Mouse (Mus musculus): ENCODE results near the gene Cers5. TPM values are rescaled to one million over a fixed set of nuclear protein-coding genes. Genes with fewer than 3 reads are reported as not detected.
A peak's percentile ranks its signal among the peaks of the same experiment; 100 is the strongest.

The Cers5 gene
- polyA plus RNA-seq, 1 experiment from 2014 or later = 60.8 TPM

GRCm38 (mm10) chr15:99725341-99726155, 47.1 kb downstream of the Cers5 start, which contains the start of gene Cox14:
Gene Cox14 (plus strand): TSS chr15:99725618.
- WGBS = under 1% methylated on average over 55 of the region's 68 CpGs
- H3K9me3 ChIP-seq (ENCODE audit: control insufficient read depth, low read length) = peaks cover 4% of the 10 kb centered on the region
- H3K4me2 ChIP-seq (ENCODE audit: low read length) = peak within 1 kb of the TSS; percentile 83
- H3K4me3 ChIP-seq (ENCODE audit: control insufficient read depth in 1 of 2, insufficient read depth in 1 of 2, low read depth in 1 of 2, low read length in 2 of 2) = peak within 1 kb of the TSS; percentile 60 to 92
- H3K27ac ChIP-seq (replicated peaks in 1 of 2; ENCODE audit: control insufficient read depth in 1 of 2, insufficient read depth in 1 of 2, low read depth in 2 of 2, low read length in 2 of 2) = peak within 1 kb of the TSS; percentile 95 to 98
- H3K9ac ChIP-seq (ENCODE audit: low read length) = peak within 1 kb of the TSS; percentile 98
- H3K36me3 ChIP-seq (ENCODE audit: control insufficient read depth, insufficient read depth, low read length) = peaks cover 32% of the 10 kb centered on the region
- H3K27me3 ChIP-seq (ENCODE audit: control insufficient read depth, insufficient read depth, low read length) = no peaks in the 10 kb centered on the region
- peaks cover 19 to 37% of the 10 kb centered on the region in 2 experiments for H3K4me1 ChIP-seq (ENCODE audit: control insufficient read depth in 2 of 2, insufficient read depth in 2 of 2, low read length in 2 of 2)
- ATAC-seq (ENCODE audit: insufficient number of reproducible peaks, insufficient read depth, low FRiP score, low read depth) = peak; percentile 89

DNA sequence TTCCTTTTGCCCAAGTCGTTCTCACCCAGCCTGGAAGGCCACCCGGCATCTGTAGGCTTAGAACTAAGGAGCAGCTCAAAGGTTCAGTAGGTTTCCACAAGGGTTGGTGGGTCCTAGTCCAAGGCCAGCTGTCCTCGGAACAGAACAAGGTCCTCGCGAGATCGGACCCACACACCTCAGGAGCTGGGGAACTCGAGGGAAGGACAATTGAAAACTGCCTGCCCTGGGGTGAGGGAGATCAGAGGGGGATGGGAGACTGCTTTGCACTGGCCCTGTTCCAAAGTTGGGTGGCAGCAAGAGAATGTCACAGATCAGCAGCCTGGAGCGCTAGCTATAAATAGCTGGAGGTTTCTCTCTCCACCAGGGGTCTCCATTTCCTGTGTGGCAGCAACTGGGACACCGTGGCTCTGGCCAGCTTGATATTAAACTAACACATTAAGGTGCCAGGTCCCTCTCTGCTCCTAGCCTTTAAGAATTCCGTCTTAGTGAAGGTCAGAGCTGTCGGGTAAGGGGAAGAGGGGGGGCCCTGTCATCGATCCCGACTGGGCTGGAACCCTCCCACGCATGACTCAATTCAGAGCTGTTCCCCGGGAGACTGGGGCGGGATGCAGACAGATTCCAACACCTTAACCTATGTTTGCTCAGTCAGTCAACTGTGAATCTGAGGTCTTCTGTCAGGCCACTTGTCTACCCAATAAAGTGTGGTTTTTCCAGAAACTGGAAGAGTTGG, 48.2 kb downstream of the Cers5 start:
- no peaks in the 10 kb centered on the region for H3K27me3 ChIP-seq (ENCODE audit: control insufficient read depth, insufficient read depth, low read length)
- peak overlapping the region; percentile 64 for H3K9ac ChIP-seq (ENCODE audit: low read length)
- peaks cover 4% of the 10 kb centered on the region for H3K9me3 ChIP-seq (ENCODE audit: control insufficient read depth, low read length)
- peak overlapping the region; percentile 49 to 92 for H3K4me3 ChIP-seq (ENCODE audit: control insufficient read depth in 1 of 2, insufficient read depth in 1 of 2, low read depth in 1 of 2, low read length in 2 of 2)
- H3K4me2 ChIP-seq (ENCODE audit: low read length) = peak overlapping the region; percentile 81
- peak; percentile 39 for ATAC-seq (ENCODE audit: insufficient number of reproducible peaks, insufficient read depth, low FRiP score, low read depth)
- H3K4me1 ChIP-seq (ENCODE audit: control insufficient read depth in 2 of 2, insufficient read depth in 2 of 2, low read length in 2 of 2) = peaks cover 19 to 37% of the 10 kb centered on the region in 2 experiments
- H3K27ac ChIP-seq (replicated peaks in 1 of 2; ENCODE audit: control insufficient read depth in 1 of 2, insufficient read depth in 1 of 2, low read depth in 2 of 2, low read length in 2 of 2) = peak overlapping the region; percentile 95 to 98
- whole genome bisulfite sequencing = 2% methylated on average over 16 of the region's 16 CpGs
- H3K36me3 ChIP-seq (ENCODE audit: control insufficient read depth, insufficient read depth, low read length) = peaks cover 36% of the 10 kb centered on the region

DNA sequence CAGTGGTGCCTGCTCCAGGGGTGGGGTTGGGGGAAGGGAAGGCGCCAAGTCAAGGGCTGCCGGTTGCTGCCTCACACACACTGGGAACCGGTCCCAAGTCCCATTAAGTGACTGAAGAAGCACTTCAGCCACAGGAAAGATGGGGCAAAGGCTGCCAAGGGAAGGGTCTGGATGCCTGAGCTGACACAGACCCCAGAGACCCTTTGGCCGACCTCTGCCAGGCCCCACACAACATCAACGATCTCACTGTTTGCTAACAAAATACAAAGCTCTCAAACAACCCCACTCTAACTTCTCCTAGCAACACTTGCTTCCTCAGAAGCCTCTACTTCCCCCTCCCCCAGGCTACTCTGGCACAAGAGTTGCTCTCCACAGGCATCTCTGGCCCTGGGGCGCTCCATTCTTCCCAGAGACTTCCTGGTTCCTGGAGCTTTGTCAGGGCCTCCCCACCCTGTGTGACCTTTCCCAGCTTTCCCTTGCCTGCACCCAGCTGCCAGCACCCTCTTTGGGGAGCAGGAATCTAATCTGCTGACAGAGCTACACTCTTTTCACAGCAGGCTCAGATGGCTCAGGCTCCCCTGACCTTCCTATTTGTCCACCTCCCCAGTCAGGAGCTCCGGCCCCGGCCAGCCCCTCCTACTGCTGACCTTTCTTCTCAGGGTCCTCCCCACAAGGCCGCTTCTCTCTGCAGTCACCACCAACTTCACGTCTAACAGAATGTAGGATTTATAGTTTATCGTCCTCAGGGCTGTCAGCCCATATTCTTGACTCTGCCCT, 49.0 kb downstream of the Cers5 start:
- Histone ChIP-seq H3K4me3 (ENCODE audit: control insufficient read depth in 1 of 2, insufficient read depth in 1 of 2, low read depth in 1 of 2, low read length in 2 of 2) (peak overlapping the region; percentile 25 to 92), H3K36me3 (ENCODE audit: control insufficient read depth, insufficient read depth, low read length) (peaks cover 34% of the 10 kb centered on the region), H3K4me2 (ENCODE audit: low read length) (peak overlapping the region; percentile 81), H3K27me3 (ENCODE audit: control insufficient read depth, insufficient read depth, low read length) (no peaks in the 10 kb centered on the region), H3K9ac (ENCODE audit: low read length) (peak overlapping the region; percentile 64), H3K4me1 (ENCODE audit: control insufficient read depth in 2 of 2, insufficient read depth in 2 of 2, low read length in 2 of 2) (peaks cover 19 to 37% of the 10 kb centered on the region in 2 experiments), H3K27ac (replicated peaks in 1 of 2; ENCODE audit: control insufficient read depth in 1 of 2, insufficient read depth in 1 of 2, low read depth in 2 of 2, low read length in 2 of 2) (peak overlapping the region; percentile 95 to 98), H3K9me3 (ENCODE audit: control insufficient read depth, low read length) (no peaks in the 10 kb centered on the region)
- 14% methylated on average over 11 of the region's 11 CpGs for WGBS
- no peak for ATAC-seq (ENCODE audit: insufficient number of reproducible peaks, insufficient read depth, low FRiP score, low read depth)

DNA sequence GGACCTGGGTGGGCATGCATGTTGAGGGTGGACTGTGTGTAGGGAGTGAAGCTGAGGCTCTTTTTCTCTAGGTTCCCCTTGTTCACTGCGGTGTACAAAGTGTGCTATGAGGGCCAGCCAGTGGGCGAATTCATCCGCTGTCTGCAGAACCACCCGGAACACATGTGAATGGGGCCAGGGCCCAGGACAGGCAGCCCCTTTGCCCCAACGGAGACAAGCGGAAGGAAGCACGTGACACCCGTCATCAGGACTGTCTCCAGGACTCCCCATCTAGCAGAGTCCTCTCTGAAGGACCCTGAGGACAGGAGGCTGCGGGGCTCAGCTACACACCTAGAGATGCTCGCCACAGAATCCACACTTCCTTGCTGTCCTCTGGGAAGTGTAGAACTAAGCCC, 49.6 kb downstream of the Cers5 start:
- H3K4me1 ChIP-seq (ENCODE audit: control insufficient read depth in 2 of 2, insufficient read depth in 2 of 2, low read length in 2 of 2) = peaks cover 19 to 37% of the 10 kb centered on the region in 2 experiments
- H3K4me3 ChIP-seq (ENCODE audit: control insufficient read depth in 1 of 2, insufficient read depth in 1 of 2, low read depth in 1 of 2, low read length in 2 of 2) = peak overlapping the region; percentile 2 to 92; a peak in 2 of 4 replicates
- peak overlapping the region; percentile 64 for H3K9ac ChIP-seq (ENCODE audit: low read length)
- WGBS = 40% methylated on average over 10 of the region's 10 CpGs
- no peaks in the 10 kb centered on the region for H3K9me3 ChIP-seq (ENCODE audit: control insufficient read depth, low read length)
- peak overlapping the region; percentile 81 for H3K4me2 ChIP-seq (ENCODE audit: low read length)
- no peaks in the 10 kb centered on the region for H3K27me3 ChIP-seq (ENCODE audit: control insufficient read depth, insufficient read depth, low read length)
- ATAC-seq (ENCODE audit: insufficient number of reproducible peaks, insufficient read depth, low FRiP score, low read depth) = no peak
- peaks cover 29% of the 10 kb centered on the region for H3K36me3 ChIP-seq (ENCODE audit: control insufficient read depth, insufficient read depth, low read length)
- H3K27ac ChIP-seq (replicated peaks in 1 of 2; ENCODE audit: control insufficient read depth in 1 of 2, insufficient read depth in 1 of 2, low read depth in 2 of 2, low read length in 2 of 2) = peak overlapping the region; percentile 95 to 98

- H3K4me3 ChIP-seq (ENCODE audit: control insufficient read depth in 1 of 2, insufficient read depth in 1 of 2, low read depth in 1 of 2, low read length in 2 of 2) = no peak overlapping the region
- no peak overlapping the region for H3K4me2 ChIP-seq (ENCODE audit: low read length)
- no peak overlapping the region for H3K9ac ChIP-seq (ENCODE audit: low read length)
- peaks cover 21% of the 10 kb centered on the region for H3K36me3 ChIP-seq (ENCODE audit: control insufficient read depth, insufficient read depth, low read length)
- WGBS = 74% methylated on average over 25 of the region's 25 CpGs
- ATAC-seq (ENCODE audit: insufficient number of reproducible peaks, insufficient read depth, low FRiP score, low read depth) = no peak
- 0 out of 4 replicates have a peak overlapping the region, but pooled peaks of 1 of the 2 experiments have one; percentile 98 for H3K27ac ChIP-seq (replicated peaks in 1 of 2; ENCODE audit: control insufficient read depth in 1 of 2, insufficient read depth in 1 of 2, low read depth in 2 of 2, low read length in 2 of 2)
- peaks cover 20 to 42% of the 10 kb centered on the region in 2 experiments for H3K4me1 ChIP-seq (ENCODE audit: control insufficient read depth in 2 of 2, insufficient read depth in 2 of 2, low read length in 2 of 2)
- H3K9me3 ChIP-seq (ENCODE audit: control insufficient read depth, low read length) = no peaks in the 10 kb centered on the region
- H3K27me3 ChIP-seq (ENCODE audit: control insufficient read depth, insufficient read depth, low read length) = no peaks in the 10 kb centered on the region
Observed at GRCm38 (mm10) chr15:99721921-99722743, 50.6 kb downstream of the Cers5 start.

- peaks cover 24 to 34% of the 10 kb centered on the region in 2 experiments for H3K4me1 ChIP-seq (ENCODE audit: control insufficient read depth in 2 of 2, insufficient read depth in 2 of 2, low read length in 2 of 2)
- no peak for ATAC-seq (ENCODE audit: insufficient number of reproducible peaks, insufficient read depth, low FRiP score, low read depth)
- no peaks in the 10 kb centered on the region for H3K9me3 ChIP-seq (ENCODE audit: control insufficient read depth, low read length)
- H3K4me3 ChIP-seq (ENCODE audit: control insufficient read depth in 1 of 2, insufficient read depth in 1 of 2, low read depth in 1 of 2, low read length in 2 of 2) = no peak overlapping the region
- 68% methylated on average over 8 of the region's 8 CpGs for WGBS
- H3K4me2 ChIP-seq (ENCODE audit: low read length) = no peak overlapping the region
- H3K27ac ChIP-seq (replicated peaks in 1 of 2; ENCODE audit: control insufficient read depth in 1 of 2, insufficient read depth in 1 of 2, low read depth in 2 of 2, low read length in 2 of 2) = no peak overlapping the region
- no peaks in the 10 kb centered on the region for H3K27me3 ChIP-seq (ENCODE audit: control insufficient read depth, insufficient read depth, low read length)
- no peak overlapping the region for H3K9ac ChIP-seq (ENCODE audit: low read length)
- H3K36me3 ChIP-seq (ENCODE audit: control insufficient read depth, insufficient read depth, low read length) = peaks cover 28% of the 10 kb centered on the region
Observed at GRCm38 (mm10) chr15:99719865-99720264, 52.8 kb downstream of the Cers5 start.
